Mouse (Mus musculus): ENCODE results near the gene 4930480E11Rik.
"Not testable (repeated sequence)": the region's sequence is repeated elsewhere in the genome, so short reads cannot be mapped to it uniquely, and the experiment has no call there.

Gene 4930480E11Rik

GRCm38 (mm10) chrX:78369343-78369742 is at the start of gene 4930480E11Rik:
4930480E11Rik (plus strand) TSS chrX:78369643.
- no peak for DNase-seq (ENCODE audit: low read depth)

DNA sequence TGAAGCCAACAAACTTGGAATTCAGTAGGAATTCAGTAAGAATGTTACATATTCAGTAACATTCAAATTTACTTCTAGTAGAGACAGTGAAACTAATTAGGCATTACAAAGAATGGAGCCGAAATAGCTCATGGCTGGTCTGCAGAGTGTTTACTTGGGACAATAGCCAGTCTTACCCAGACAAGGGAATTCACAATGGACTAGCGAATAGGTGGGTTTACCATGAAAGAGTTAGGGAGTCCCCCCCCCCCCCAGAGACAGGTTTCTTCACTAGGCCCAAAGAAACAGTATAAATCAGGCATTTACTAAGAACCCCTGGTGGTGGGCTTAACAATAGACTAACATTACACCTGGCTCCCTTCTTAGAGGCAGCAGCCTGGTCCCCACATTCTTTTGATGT is 33.9 kb downstream of the 4930480E11Rik start:
- not testable (repeated sequence) for DNase-seq (ENCODE audit: low read depth)
